ENCODE assay signal across 13 mouse cellular contexts in the genomic region with DNA sequence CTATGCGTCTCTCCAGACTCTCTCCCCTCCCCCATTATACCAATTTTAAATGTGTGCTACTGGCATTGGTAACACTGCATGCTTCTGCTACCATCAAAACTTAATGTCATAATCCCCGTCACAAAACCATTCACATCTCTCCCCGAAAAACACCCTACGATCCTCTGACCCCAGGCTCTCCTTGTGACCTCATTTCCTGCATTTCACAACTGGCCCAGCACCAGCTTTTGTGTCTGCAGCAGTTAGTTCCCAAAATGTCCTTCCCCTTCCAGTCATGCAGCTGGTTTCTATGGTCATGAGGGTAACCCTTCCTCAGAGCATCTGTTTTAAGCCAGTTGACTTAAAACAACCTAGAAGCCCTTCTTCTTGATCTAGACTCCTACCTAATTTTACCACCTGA. TPM values are rescaled to one million over a fixed set of nuclear protein-coding genes. Genes with fewer than 3 reads are reported as not detected.
DNase-seq lines count a peak whose midpoint lies in the region; ATAC-seq and TF ChIP-seq lines count a peak whose summit lies in the region.
"Had no signal": no experiment of that assay in that cellular context is flagged by ENCODE, and none has a peak within 500 bp of the region (broad histone marks: within the 10 kb centered on the region; RNA-seq: fewer than 3 reads in every experiment).

No protein-coding gene starts in this region.

- H3K4me1 ChIP-seq in liver, embryonic 16.5 days (ENCODE audit: control insufficient read depth, low read depth, low read length) = no peaks in the 10 kb centered on the region; the same call in 1 of the 2 replicates
- peaks cover 15% of the 10 kb centered on the region for H3K4me1 ChIP-seq in liver, embryonic 12.5 days
- H3K4me1 ChIP-seq in CH12.LX (ENCODE audit: control insufficient read depth in 1 of 2, insufficient read depth in 2 of 2) = peaks cover 9 to 42% of the 10 kb centered on the region in 2 experiments
- H3K4me1 ChIP-seq in brown adipose tissue, adult 24 weeks (ENCODE audit: control insufficient read depth, insufficient read depth, insufficient read length, low read length) = peaks cover under 1% of the 10 kb centered on the region; the same call in 1 of the 2 replicates
- H3K4me1 ChIP-seq: embryonic facial prominence, embryonic 10.5 days; midbrain, embryonic 12.5 days had no signal

- no peak overlapping the region for H3K4me2 ChIP-seq in liver, embryonic 16.5 days (ENCODE audit: low read depth, low read length)
- H3K4me2 ChIP-seq in liver, embryonic 12.5 days = no peak overlapping the region
- H3K4me2 ChIP-seq in CH12.LX (ENCODE audit: insufficient read depth, low read depth, poor library complexity, severe bottlenecking) = no peak overlapping the region
- H3K4me2 ChIP-seq: liver, embryonic 13.5 days; midbrain, embryonic 12.5 days had no signal

- no peak for TF ChIP-seq POLR2A in CH12.LX (IDR thresholded peaks at IDR 0.05; ENCODE audit: low read depth, low read length)

- ATAC-seq in liver, embryonic 16.5 days (ENCODE audit: low read depth) = 0 out of 2 replicates have a peak, but pooled peaks have one; percentile 27
- ATAC-seq in liver, embryonic 12.5 days = no peak
- peak; percentile 94 for ATAC-seq in neutrophil, adult 5-6 weeks (ENCODE audit: extremely low read depth, insufficient number of reproducible peaks, low FRiP score, poor library complexity, severe bottlenecking)
- ATAC-seq: hindbrain, postnatal 0 days had no signal

- no peak for TF ChIP-seq RAD21 in CH12.LX (IDR thresholded peaks at IDR 0.05; ENCODE audit: low read depth, low read length)

- dilution Hi-C loops in CH12.LX (cut with MboI; ENCODE audit: extremely low pct_ligation_motif_present, extremely low pct_unique_long_range_greater_than_20kb, low sequenced_read_pairs) = no loop called here

- H3K36me3 ChIP-seq in liver, embryonic 16.5 days (ENCODE audit: control insufficient read depth, insufficient read depth) = no peaks in the 10 kb centered on the region
- H3K36me3 ChIP-seq in liver, embryonic 12.5 days = no peaks in the 10 kb centered on the region
- no peaks in the 10 kb centered on the region for H3K36me3 ChIP-seq in CH12.LX (replicated peaks in 1 of 2; ENCODE audit: control insufficient read depth in 1 of 2, insufficient read depth in 1 of 2, low read length in 1 of 2)
- H3K36me3 ChIP-seq: embryonic facial prominence, embryonic 10.5 days; liver, embryonic 13.5 days; midbrain, embryonic 12.5 days had no signal

- TF ChIP-seq CTCF in CH12.LX (conservative IDR thresholded peaks at IDR 0.05 in 1 of 2, IDR thresholded peaks at IDR 0.05 in 1 of 2; ENCODE audit: low read depth in 2 of 2, low read length in 2 of 2) = no peak

- H3K27me3 ChIP-seq in liver, embryonic 16.5 days (ENCODE audit: control insufficient read depth, insufficient read depth, low read depth, low read length) = no peaks in the 10 kb centered on the region
- peaks cover 4% of the 10 kb centered on the region for H3K27me3 ChIP-seq in liver, embryonic 12.5 days (replicated peaks)
- H3K27me3 ChIP-seq in CH12.LX (replicated peaks) = no peaks in the 10 kb centered on the region
- H3K27me3 ChIP-seq: midbrain, embryonic 12.5 days had no signal

- DNase-seq in CH12.LX (ENCODE audit: extremely low read depth) = peak; percentile 48
- no peak for DNase-seq in cerebellum, adult 18-20 months
- no peak for DNase-seq in embryo, embryonic 9.5 days (ENCODE audit: extremely low spot score)
- DNase-seq: cerebellum, postnatal 10 days; kidney, adult 8-10 months; liver, embryonic 13.5 days had no signal

- H3K79me2 ChIP-seq in CH12.LX (replicated peaks; ENCODE audit: control insufficient read depth, extremely low read depth, insufficient read depth, poor library complexity, severe bottlenecking) = no peaks in the 10 kb centered on the region

- H3K4me3 ChIP-seq in liver, embryonic 16.5 days (ENCODE audit: low read depth, low read length) = no peak overlapping the region
- H3K4me3 ChIP-seq in liver, embryonic 12.5 days = no peak overlapping the region
- no peak overlapping the region for H3K4me3 ChIP-seq in CH12.LX (replicated peaks in 1 of 3; ENCODE audit: low read depth in 2 of 3, low read length in 2 of 3, poor library complexity in 1 of 3)
- H3K4me3 ChIP-seq in brown adipose tissue, adult 24 weeks (ENCODE audit: insufficient read depth, low read depth, low read length) = no peak overlapping the region
- H3K4me3 ChIP-seq: embryonic facial prominence, embryonic 10.5 days; liver, embryonic 13.5 days; midbrain, embryonic 12.5 days had no signal

- no peak overlapping the region for H3K9ac ChIP-seq in liver, embryonic 16.5 days (ENCODE audit: low read depth, low read length)
- no peak overlapping the region for H3K9ac ChIP-seq in liver, embryonic 12.5 days
- H3K9ac ChIP-seq in CH12.LX (ENCODE audit: insufficient read depth, low read depth) = no peak overlapping the region
- H3K9ac ChIP-seq: liver, embryonic 13.5 days; midbrain, embryonic 12.5 days had no signal

- no peak for TF ChIP-seq EP300 in CH12.LX (IDR thresholded peaks at IDR 0.05; ENCODE audit: low read length)

- H3K9me3 ChIP-seq in liver, embryonic 16.5 days (replicated peaks; ENCODE audit: control insufficient read depth, low read length) = no peaks in the 10 kb centered on the region
- H3K9me3 ChIP-seq in liver, embryonic 12.5 days (replicated peaks) = no peaks in the 10 kb centered on the region
- H3K9me3 ChIP-seq in CH12.LX (replicated peaks; ENCODE audit: low read length) = no peaks in the 10 kb centered on the region
- H3K9me3 ChIP-seq: embryonic facial prominence, embryonic 10.5 days; liver, embryonic 13.5 days; midbrain, embryonic 12.5 days had no signal

- WGBS in liver, embryonic 16.5 days (ENCODE audit: insufficient replicate concordance) = 33% methylated on average over 4 of the region's 4 CpGs
- WGBS in liver, embryonic 12.5 days (ENCODE audit: insufficient replicate concordance) = 28% methylated on average over 4 of the region's 4 CpGs

- no peak overlapping the region for H3K27ac ChIP-seq in liver, embryonic 16.5 days (ENCODE audit: low read length)
- no peak overlapping the region for H3K27ac ChIP-seq in liver, embryonic 12.5 days
- no peak overlapping the region for H3K27ac ChIP-seq in CH12.LX (ENCODE audit: insufficient read depth, low read depth)
- H3K27ac ChIP-seq in brown adipose tissue, adult 24 weeks (replicated peaks; ENCODE audit: low read depth, low read length) = peak overlapping the region; percentile 61; the same call in 1 of the 2 replicates
- H3K27ac ChIP-seq: embryonic facial prominence, embryonic 10.5 days; hindbrain, postnatal 0 days; liver, embryonic 13.5 days; midbrain, embryonic 12.5 days had no signal

- in situ Hi-C loops in CH12.LX (cut with MboI; ENCODE audit: low pct_ligation_motif_present, low pct_unique_long_range_greater_than_20kb, low sequenced_read_pairs) = no loop called here

TF ChIP-seq in CH12.LX, 34 proteins besides CTCF, POLR2A, EP300 and RAD21:
- TF ChIP-seq MAFK (IDR thresholded peaks at IDR 0.05; ENCODE audit: insufficient replicate concordance, low read length) = no peak
- no peak for TF ChIP-seq PAX5 (IDR thresholded peaks at IDR 0.05; ENCODE audit: low read length)

RNA-seq across cellular contexts. Expression of gene Lgmn, which starts 5.8 kb away (rescaled TPM):
- 85.1 and 85.2 TPM in 2 replicates for polyA plus RNA-seq in liver, embryonic 16.5 days (2015; fragmentation: Nextera tagmentation; extraction: Ambion mirVana)
- 47.2 and 49.9 TPM in 2 replicates for polyA plus RNA-seq in liver, embryonic 12.5 days (2016; fragmentation: Nextera tagmentation; extraction: Ambion mirVana)
- 34.6 and 38.5 TPM in 2 replicates for total RNA-seq in CH12.LX (2012; rRNA removed)
- 39.1 and 42.6 TPM in 2 replicates for total RNA-seq in CH12.LX (2014; rRNA removed)
- 41.0 and 49.9 TPM in 2 replicates for polyA plus RNA-seq in CH12.LX (2012; ENCODE audit: insufficient read length, low read depth)
- 48.1 and 50.2 TPM in 2 replicates for polyA plus RNA-seq in brown adipose tissue, adult 24 weeks (2012; ENCODE audit: insufficient read depth, insufficient read length, missing spikeins)
- total RNA-seq in neutrophil, adult 5-6 weeks (2017) = 62.6 and 64.1 TPM in 2 replicates

RNA-seq across cellular contexts. Expression of gene Golga5, which starts 23.5 kb away (rescaled TPM):
- polyA plus RNA-seq in liver, embryonic 16.5 days (2015; fragmentation: Nextera tagmentation; extraction: Ambion mirVana) = 14.1 and 14.6 TPM in 2 replicates
- 18.5 and 19.5 TPM in 2 replicates for polyA plus RNA-seq in liver, embryonic 12.5 days (2016; fragmentation: Nextera tagmentation; extraction: Ambion mirVana)
- 29.5 and 30.6 TPM in 2 replicates for total RNA-seq in CH12.LX (2012; rRNA removed)
- total RNA-seq in CH12.LX (2014; rRNA removed) = 35.5 and 35.9 TPM in 2 replicates
- 35.7 and 36.6 TPM in 2 replicates for polyA plus RNA-seq in CH12.LX (2012; ENCODE audit: insufficient read length, low read depth)
- 15.2 and 15.6 TPM in 2 replicates for polyA plus RNA-seq in brown adipose tissue, adult 24 weeks (2012; ENCODE audit: insufficient read depth, insufficient read length, missing spikeins)
- 86.0 and 93.7 TPM in 2 replicates for total RNA-seq in neutrophil, adult 5-6 weeks (2017)
